Mouse (Mus musculus) spleen, adult 10 weeks (tissue): ENCODE results near the gene Abcc1. TPM values are rescaled to one million over a fixed set of nuclear protein-coding genes. Genes with fewer than 3 reads are reported as not detected.

ENCODE experiments used
- polyA plus RNA-seq: library from polyadenylated mRNA; stranded (reverse); fragments of 350-450 nt; fragmentation: Illumina TruSeq; extraction: RNeasy Lipid Tissue Mini Kit (QIAGEN cat#74804); gene quantifications from one replicate; pipeline ENCODE4 v1.2.3, GENCODE M21; 2015; ENCODE audit warnings: low replicate concordance; ENCODE audit not compliant: insufficient read depth

The Abcc1 gene
- 23.5 TPM for polyA plus RNA-seq

DNA sequence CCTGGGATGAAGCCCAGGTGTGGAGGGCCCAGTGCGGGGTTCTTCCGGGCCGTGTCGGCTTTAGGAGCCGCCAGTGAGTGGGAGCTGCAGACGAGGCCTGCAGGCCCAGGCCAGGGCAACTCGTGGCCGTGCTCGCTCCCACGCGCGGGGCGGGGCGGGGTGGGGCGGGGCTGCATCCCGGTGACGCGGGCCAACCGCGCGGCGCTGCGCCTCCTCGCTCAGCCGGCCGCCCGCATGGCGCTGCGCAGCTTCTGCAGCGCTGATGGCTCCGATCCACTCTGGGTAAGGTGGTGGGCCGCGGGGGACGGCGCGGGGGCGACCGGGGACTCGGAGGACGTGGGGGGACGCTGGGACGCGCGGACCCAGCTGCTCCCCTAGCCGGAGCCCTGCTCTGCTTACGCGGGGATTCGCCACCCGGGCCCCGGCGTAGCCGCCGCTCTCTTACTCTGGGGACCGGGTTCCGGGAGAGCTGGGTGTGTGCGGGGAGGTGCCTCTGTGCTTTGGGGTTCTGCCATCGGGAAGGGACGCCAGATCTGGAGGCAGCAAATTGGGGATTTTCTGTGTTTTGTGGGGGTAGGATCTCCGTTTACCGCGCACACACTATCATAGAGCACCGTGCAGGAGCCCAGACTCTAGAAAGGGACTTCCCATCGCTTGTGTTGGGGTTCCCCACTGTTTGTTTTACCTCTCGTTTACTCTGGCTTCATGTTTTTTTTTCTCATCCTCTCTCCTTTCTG, at the start of gene Abcc1:
Abcc1 (plus strand) TSS at position 197 of the 737 bp plus-strand sequence.

GRCm38 (mm10) chr16:14316884-14317876, 44.2 kb upstream of the Abcc1 start, which contains the start of gene Fopnl:
Gene Fopnl, minus strand, starts transcription at chr16:14317405.

Other genes starting within 250 kb of the Abcc1 start
- gene Nde1, start 198.3 kb upstream of the Abcc1 start, polyA plus RNA-seq = 61.9 TPM
- gene Marf1, start 198.2 kb upstream of the Abcc1 start, polyA plus RNA-seq = 86.9 TPM
- 17.4 TPM for gene Myh11, start 70.2 kb upstream of the Abcc1 start, polyA plus RNA-seq
- 51.2 TPM for gene Fopnl, start 44.2 kb upstream of the Abcc1 start, polyA plus RNA-seq
- not detected for gene A630010A05Rik, start 200.8 kb downstream of the Abcc1 start, polyA plus RNA-seq